Mouse (Mus musculus): Measurements from ENCODE around the gene Ica1.
A peak's percentile ranks its signal among the peaks of the same experiment; 100 is the strongest.

- no peak for TF ChIP-seq CTCF (IDR thresholded peaks at IDR 0.05 in 2 of 3, conservative IDR thresholded peaks at IDR 0.05 in 1 of 3; ENCODE audit: control insufficient read depth in 1 of 3, insufficient read depth in 1 of 3, low read depth in 2 of 3, low read length in 3 of 3, poor library complexity in 1 of 3, severe bottlenecking in 1 of 3)
- TF ChIP-seq EP300 (IDR thresholded peaks at IDR 0.05; ENCODE audit: low read depth in 1 of 2, low read length in 2 of 2), result peak; percentile 60 to 75
- TF ChIP-seq ZC3H11A (IDR thresholded peaks at IDR 0.05; ENCODE audit: low read depth, low read length), result no peak
- peak; percentile 70 for TF ChIP-seq TCF12 (IDR thresholded peaks at IDR 0.05; ENCODE audit: low read depth, low read length)
- no peak for TF ChIP-seq POLR2A (IDR thresholded peaks at IDR 0.05; ENCODE audit: control insufficient read depth in 1 of 2, insufficient read depth in 1 of 2, low read depth in 1 of 2, low read length in 2 of 2, poor library complexity in 1 of 2)
- no peak for TF ChIP-seq MAFK (IDR thresholded peaks at IDR 0.05; ENCODE audit: borderline replicate concordance, low read depth, low read length)
- TF ChIP-seq USF2 (IDR thresholded peaks at IDR 0.05; ENCODE audit: borderline replicate concordance in 1 of 2, insufficient read depth in 1 of 2, low read depth in 1 of 2, low read length in 2 of 2), result no peak
- TF ChIP-seq NRF1 (IDR thresholded peaks at IDR 0.05; ENCODE audit: insufficient read depth, low read depth, low read length, poor library complexity, severe bottlenecking), result no peak
- TF ChIP-seq MYC (IDR thresholded peaks at IDR 0.05; ENCODE audit: low read depth, low read length), result no peak
- TF ChIP-seq MAZ (IDR thresholded peaks at IDR 0.05; ENCODE audit: low read depth, low read length), result no peak
- TF ChIP-seq SMC3 (IDR thresholded peaks at IDR 0.05; ENCODE audit: low read depth, low read length), result no peak
- 0 out of 2 replicates have a peak, but pooled peaks have one; percentile 19 for TF ChIP-seq HCFC1 (IDR thresholded peaks at IDR 0.05; ENCODE audit: low read depth, low read length)
- no peak for TF ChIP-seq MAX (IDR thresholded peaks at IDR 0.05; ENCODE audit: low read length)
These were observed 22.5 kb downstream of the Ica1 start for GRCm38 (mm10) chr6:8755760-8756276.
